Mouse (Mus musculus) lung, embryonic 15.5 days (tissue): Measurements from ENCODE around the gene Pheta2. TPM values are rescaled to one million over a fixed set of nuclear protein-coding genes. Genes with fewer than 3 reads are reported as not detected.
A peak's percentile ranks its signal among the peaks of the same experiment; 100 is the strongest.
"Not testable (repeated sequence)": the region's sequence is repeated elsewhere in the genome, so short reads cannot be mapped to it uniquely, and the experiment has no call there.

Experiments
- ATAC-seq: fragments of 200-750 bp; cut with Nextera tagmentation; 2 replicates; pipeline ENCODE4 v1.8.0; 2017; ENCODE audit warnings: moderate number of reproducible peaks, borderline replicate concordance; ENCODE audit not compliant: low FRiP score, low TSS enrichment; ENCODE audit errors: extremely low read depth
- H3K27ac ChIP-seq: fragments of 300-500 bp; sonication (generic); 2 replicates; pipeline ENCODE4 v1.5.1; 2015; ENCODE audit warnings: moderate library complexity, mild to moderate bottlenecking, inconsistent platforms
- H3K27me3 ChIP-seq: fragments of 300-500 bp; sonication (generic); 2 replicates; pipeline ENCODE4 v1.6.1; 2015; ENCODE audit warnings: inconsistent platforms
- H3K36me3 ChIP-seq: fragments of 300-500 bp; sonication (generic); 2 replicates; pipeline ENCODE4 v1.6.1; 2015; ENCODE audit warnings: inconsistent platforms
- H3K4me1 ChIP-seq: fragments of 300-500 bp; sonication (generic); 2 replicates; pipeline ENCODE4 v1.6.1; 2015; ENCODE audit warnings: inconsistent platforms
- H3K4me2 ChIP-seq: fragments of 300-500 bp; sonication (generic); 2 replicates; pipeline ENCODE4 v1.6.1; 2015; ENCODE audit warnings: inconsistent platforms, mild to moderate bottlenecking, moderate library complexity
- H3K4me3 ChIP-seq: fragments of 300-500 bp; sonication (generic); 2 replicates; pipeline ENCODE4 v1.5.1; 2015; ENCODE audit warnings: mild to moderate bottlenecking, inconsistent platforms
- H3K9ac ChIP-seq: fragments of 300-500 bp; sonication (generic); 2 replicates; pipeline ENCODE4 v1.6.1; 2015; ENCODE audit warnings: inconsistent platforms
- H3K9me3 ChIP-seq: fragments of 300-500 bp; sonication (generic); 2 replicates; pipeline ENCODE4 v1.6.1; 2016; ENCODE audit warnings: inconsistent platforms
- WGBS: fragments of 180-500 bp; shearing (Covaris S2); methylation state at CpG from one replicate; pipeline ENCODE4 v1.1.7; 2015; 5-methylcytosine and 5-hydroxymethylcytosine counted together
- polyA plus RNA-seq: library from polyadenylated mRNA; unstranded; fragments of >200 nt; fragmentation: Nextera tagmentation; extraction: Ambion mirVana; gene quantifications from 2 replicates; pipeline ENCODE4 v1.2.1, GENCODE M21; 2015

Gene Pheta2
- polyA plus RNA-seq, 1 experiment from 2014 or later: 15.4 TPM

GRCm38 (mm10) chr15:82377701-82378100 is 39.0 kb downstream of the Pheta2 start:
- 56% methylated on average over 5 of the region's 5 CpGs for WGBS
- no peaks in the 10 kb centered on the region for H3K9me3 ChIP-seq

DNA sequence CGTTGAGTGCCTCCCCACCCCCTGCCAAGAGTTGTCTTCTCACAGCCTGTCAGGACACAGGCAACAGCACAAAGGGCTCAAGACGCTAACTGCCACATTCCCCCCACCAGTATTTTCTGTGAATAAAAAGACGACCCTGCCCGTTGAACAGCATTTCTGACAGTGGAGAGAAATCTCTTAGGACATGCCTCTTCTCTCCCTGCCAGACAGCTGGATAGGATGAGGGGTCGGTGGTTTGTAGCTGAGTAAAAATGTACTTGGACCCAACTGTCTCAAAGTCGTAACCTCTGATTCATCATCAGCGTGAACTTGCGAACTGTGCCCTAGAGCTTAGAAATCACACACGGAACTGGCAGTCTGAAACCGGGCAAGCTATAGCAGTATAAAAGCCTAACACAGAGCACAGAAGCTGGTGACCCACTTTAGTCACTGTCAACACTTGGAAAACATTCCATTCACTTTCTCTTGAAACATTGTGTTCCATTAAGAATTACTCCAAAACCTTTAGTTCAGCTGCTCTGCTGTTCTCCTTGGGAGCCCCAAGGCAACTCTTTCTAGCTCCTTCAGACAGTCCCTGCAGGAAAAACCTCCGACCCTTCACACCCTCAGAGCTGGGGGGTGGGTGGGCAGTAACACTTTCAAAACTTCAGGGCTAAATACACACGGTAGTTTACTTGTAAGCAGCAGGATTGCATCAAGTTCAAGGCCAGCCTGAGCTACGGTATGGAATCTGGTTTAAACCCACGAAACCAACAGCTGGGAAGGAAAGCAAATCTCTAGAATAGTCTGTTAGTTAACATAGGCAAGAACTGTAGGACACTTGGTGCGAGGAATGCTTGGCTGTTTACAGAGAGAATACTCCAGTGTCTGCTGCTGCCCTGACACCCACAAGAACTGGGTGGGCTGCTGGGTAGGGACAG is 39.8 kb downstream of the Pheta2 start:
- H3K9ac ChIP-seq: no peak overlapping the region
- 27% methylated on average over 15 of the region's 15 CpGs for WGBS
- H3K27ac ChIP-seq: peak overlapping the region; percentile 38
- H3K4me2 ChIP-seq: peak overlapping the region; percentile 72; the same call in 1 of the 2 replicates
- no peaks in the 10 kb centered on the region for H3K9me3 ChIP-seq
- H3K4me3 ChIP-seq: no peak overlapping the region
- peaks cover 31% of the 10 kb centered on the region for H3K4me1 ChIP-seq
- no peaks in the 10 kb centered on the region for H3K27me3 ChIP-seq
- H3K36me3 ChIP-seq: no peaks in the 10 kb centered on the region
- no peak for ATAC-seq

More at GRCm38 (mm10) chr15:82377701-82378100, 39.0 kb downstream of the Pheta2 start:
- H3K36me3 ChIP-seq: no peaks in the 10 kb centered on the region
- peaks cover 31% of the 10 kb centered on the region for H3K4me1 ChIP-seq
- no peak overlapping the region for H3K4me2 ChIP-seq
- no peak overlapping the region for H3K4me3 ChIP-seq
- no peaks in the 10 kb centered on the region for H3K27me3 ChIP-seq
- H3K9ac ChIP-seq: no peak overlapping the region
- 0 out of 2 replicates have a peak overlapping the region, but pooled peaks have one; percentile 38 for H3K27ac ChIP-seq
- no peak for ATAC-seq

DNA sequence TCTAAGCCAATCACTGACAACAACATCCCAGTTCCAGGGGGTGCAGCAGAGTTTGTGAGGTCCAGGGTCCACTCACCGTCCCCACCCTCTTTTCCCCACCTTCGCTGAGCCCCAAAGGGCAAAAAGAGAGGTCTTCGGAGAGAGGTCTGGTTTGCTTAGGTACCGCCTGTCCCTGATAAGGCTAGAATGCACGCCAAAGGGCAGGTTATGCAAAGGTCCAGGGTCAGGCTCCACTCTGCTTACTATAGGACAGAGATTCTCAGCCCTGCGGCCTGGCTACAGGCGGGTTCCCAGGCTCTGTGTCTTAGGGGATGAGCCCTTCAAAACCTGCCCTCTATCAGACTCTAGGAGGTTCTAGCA is 40.7 kb downstream of the Pheta2 start:
- Histone ChIP-seq H3K27me3 (no peaks in the 10 kb centered on the region), H3K9me3 (no peaks in the 10 kb centered on the region), H3K27ac (peak overlapping the region; percentile 72), H3K36me3 (no peaks in the 10 kb centered on the region), H3K4me2 (peak overlapping the region; percentile 72), H3K4me3 (peak overlapping the region; percentile 45), H3K9ac (peak overlapping the region; percentile 35; the same call in 1 of the 2 replicates), H3K4me1 (peaks cover 31% of the 10 kb centered on the region)
- 19% methylated on average over 7 of the region's 7 CpGs for WGBS
- ATAC-seq: no peak; the same call in 1 of the 2 replicates

DNA sequence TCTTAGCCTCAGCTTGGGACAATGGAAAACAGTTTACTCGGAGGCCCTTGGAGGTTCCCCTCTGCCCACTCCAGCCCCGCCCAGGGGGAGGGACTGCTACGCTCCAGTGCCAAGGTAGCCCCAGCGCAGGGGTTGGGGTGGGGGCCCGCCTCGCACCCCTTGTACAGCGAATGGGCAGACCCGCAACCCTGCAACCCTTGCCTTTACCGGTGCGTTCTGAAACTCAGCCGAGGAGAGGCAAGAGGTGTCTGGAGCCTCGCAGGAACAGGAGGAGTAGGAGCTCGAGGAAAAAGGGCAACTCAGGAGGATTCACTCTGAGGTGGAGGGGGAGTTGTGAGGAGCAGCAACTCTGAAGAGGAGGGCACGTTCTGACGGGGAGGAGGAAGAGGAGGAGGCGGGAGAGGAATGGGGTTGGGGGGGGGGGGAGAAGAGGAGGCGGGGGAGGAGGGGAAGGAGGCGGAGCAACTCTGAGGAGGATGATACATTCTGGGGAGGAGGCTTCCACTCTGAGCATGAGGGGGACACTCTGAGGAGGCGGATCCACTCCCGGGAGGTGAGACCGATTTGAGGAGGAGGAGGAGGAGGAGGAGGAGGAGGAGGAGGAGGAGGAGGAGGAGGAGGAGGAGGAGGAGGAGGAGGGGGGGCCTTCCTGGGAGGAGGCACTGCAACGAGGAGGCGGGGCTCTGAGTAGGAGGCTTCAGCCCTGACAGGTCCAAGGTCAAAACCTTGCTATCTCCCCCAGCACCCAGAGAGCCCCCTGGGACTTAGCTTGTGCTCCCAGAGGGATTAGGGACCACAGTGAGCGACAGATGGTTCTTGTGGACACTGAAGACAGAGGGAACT is 41.4 kb downstream of the Pheta2 start, which contains the start of gene Cyp2d22:
Gene Cyp2d22, minus strand, starts transcription at position 390 of the 843 bp plus-strand sequence.
- Histone ChIP-seq H3K4me3 (peak within 1 kb of the TSS; percentile 45), H3K27me3 (no peaks in the 10 kb centered on the region), H3K9me3 (no peaks in the 10 kb centered on the region), H3K4me1 (peaks cover 31% of the 10 kb centered on the region), H3K4me2 (peak within 1 kb of the TSS; percentile 72), H3K36me3 (no peaks in the 10 kb centered on the region), H3K9ac (peak within 1 kb of the TSS; percentile 35), H3K27ac (peak within 1 kb of the TSS; percentile 72)
- 2% methylated on average over 15 of the region's 24 CpGs for WGBS
- ATAC-seq: peak; percentile 75

- WGBS: 23% methylated on average over 7 of the region's 7 CpGs
- Histone ChIP-seq H3K4me2 (peak overlapping the region; percentile 72), H3K27me3 (no peaks in the 10 kb centered on the region), H3K9me3 (no peaks in the 10 kb centered on the region), H3K36me3 (no peaks in the 10 kb centered on the region), H3K4me1 (peaks cover 31% of the 10 kb centered on the region), H3K4me3 (peak overlapping the region; percentile 45), H3K9ac (no peak overlapping the region), H3K27ac (no peak overlapping the region)
- no peak for ATAC-seq
Observed at GRCm38 (mm10) chr15:82380714-82381062, 41.9 kb downstream of the Pheta2 start.

DNA sequence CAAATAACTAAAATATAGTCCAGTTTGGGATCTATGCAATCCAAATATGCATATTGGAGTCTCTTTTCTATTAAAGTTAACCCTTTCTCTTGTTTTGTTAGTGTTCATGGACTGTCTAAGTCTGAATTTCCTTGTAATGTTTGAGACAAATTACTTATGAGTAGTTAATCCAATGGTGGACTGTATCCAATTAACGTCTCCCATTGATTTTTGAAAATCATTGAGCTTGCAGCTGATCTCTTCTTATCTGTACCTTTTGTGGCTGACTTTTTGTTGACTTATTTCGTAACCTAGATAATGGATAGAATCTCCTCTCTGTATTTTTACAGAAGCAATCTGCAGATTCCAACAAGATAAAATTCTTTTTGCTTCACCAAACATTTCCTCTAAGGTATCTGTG is 43.7 kb downstream of the Pheta2 start:
- Histone ChIP-seq H3K4me3 (no peak overlapping the region), H3K36me3 (no peaks in the 10 kb centered on the region), H3K4me2 (no peak overlapping the region), H3K4me1 (peaks cover 19% of the 10 kb centered on the region; the same call in 1 of the 2 replicates), H3K27ac (no peak overlapping the region), H3K9me3 (no peaks in the 10 kb centered on the region), H3K27me3 (no peaks in the 10 kb centered on the region), H3K9ac (no peak overlapping the region)
- WGBS: 88% methylated on average over 2 of the region's 2 CpGs
- ATAC-seq: no peak

DNA sequence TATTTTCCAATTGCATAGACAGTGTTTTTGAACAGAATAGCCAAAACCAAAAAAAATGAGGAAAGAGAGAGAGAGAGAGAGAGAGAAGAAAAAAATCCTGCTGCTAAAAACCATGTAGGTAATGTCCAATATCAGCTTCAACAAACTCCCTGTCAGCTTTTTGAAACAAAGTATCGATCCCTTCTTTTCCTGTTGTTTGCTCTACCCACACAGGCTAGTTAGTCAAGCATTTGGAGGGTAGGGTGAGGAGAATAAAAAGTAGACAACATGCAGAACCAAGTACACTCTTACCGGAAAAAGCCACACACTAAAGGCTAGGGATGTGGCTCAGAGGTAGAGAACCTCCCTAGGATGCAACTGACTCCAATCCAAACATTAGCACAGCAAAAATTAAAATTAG is 47.0 kb downstream of the Pheta2 start:
- Histone ChIP-seq H3K27ac (no peak overlapping the region), H3K36me3 (no peaks in the 10 kb centered on the region), H3K27me3 (no peaks in the 10 kb centered on the region), H3K4me3 (no peak overlapping the region), H3K4me2 (no peak overlapping the region), H3K9me3 (no peaks in the 10 kb centered on the region), H3K4me1 (no peaks in the 10 kb centered on the region; the same call in 1 of the 2 replicates), H3K9ac (no peak overlapping the region)
- WGBS: 79% methylated on average over 2 of the region's 2 CpGs
- ATAC-seq: no peak

DNA sequence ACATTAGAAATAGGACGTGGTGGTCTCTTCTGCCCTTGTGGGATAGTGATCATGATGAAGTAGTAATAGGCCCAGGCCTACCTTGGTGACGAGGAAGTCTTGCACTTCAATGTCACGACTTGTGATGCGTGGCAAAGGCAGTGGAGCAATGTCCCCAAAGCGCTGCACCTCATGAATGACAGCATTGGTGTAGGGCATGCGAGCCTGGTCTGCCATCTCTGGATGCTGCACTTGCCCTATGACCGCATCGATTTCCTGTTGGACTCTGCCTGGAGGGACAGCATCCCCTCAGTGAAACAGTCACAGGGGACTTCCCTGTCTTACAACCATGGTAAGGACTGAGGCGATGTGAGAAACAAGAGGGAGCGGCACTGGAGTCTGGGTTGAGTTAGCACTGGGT is 51.2 kb downstream of the Pheta2 start:
- H3K9ac ChIP-seq, H3K4me3 ChIP-seq, H3K27me3 ChIP-seq, H3K27ac ChIP-seq, H3K36me3 ChIP-seq, ATAC-seq, H3K9me3 ChIP-seq, H3K4me2 ChIP-seq, H3K4me1 ChIP-seq: not testable (repeated sequence)
- WGBS: 88% methylated on average over 10 of the region's 10 CpGs

GRCm38 (mm10) chr15:82393922-82394321 is 55.2 kb downstream of the Pheta2 start, which contains the start of gene Cyp2d11:
Cyp2d11 (minus strand) TSS chr15:82394022.
- H3K27ac ChIP-seq, H3K36me3 ChIP-seq, ATAC-seq, H3K4me3 ChIP-seq, H3K27me3 ChIP-seq, H3K9me3 ChIP-seq, H3K4me1 ChIP-seq, H3K4me2 ChIP-seq, H3K9ac ChIP-seq: not testable (repeated sequence)
- 87% methylated on average over 2 of the region's 2 CpGs for WGBS
